Mouse (Mus musculus): ENCODE measurements around the gene Rras2.

DNA sequence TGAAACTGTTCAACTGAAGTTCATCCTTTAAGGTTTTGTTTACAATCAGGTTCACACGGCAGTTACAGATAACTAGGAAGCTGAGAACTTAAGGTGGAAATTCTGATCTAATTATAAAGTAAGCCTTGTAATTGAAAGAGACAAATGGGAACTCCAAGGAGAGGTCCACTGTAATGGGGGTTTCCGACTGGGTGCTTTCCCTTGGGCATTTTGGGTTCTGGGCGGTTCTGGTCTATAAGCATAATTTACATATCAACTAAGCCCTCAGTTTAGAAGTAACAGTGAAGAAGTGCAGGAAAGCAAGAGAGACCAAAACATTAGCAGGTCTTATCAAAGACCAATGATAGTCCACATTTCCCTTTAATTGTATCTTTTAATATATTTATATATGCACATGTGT, 33.8 kb downstream of the Rras2 start:
- TF ChIP-seq ZC3H11A (IDR thresholded peaks at IDR 0.05; ENCODE audit: borderline replicate concordance, low read depth, low read length) = no peak
- no peak for TF ChIP-seq HCFC1 (IDR thresholded peaks at IDR 0.05; ENCODE audit: borderline replicate concordance, insufficient read depth, low read length)
